Mouse (Mus musculus) megakaryocyte, embryonic 14.5 days (primary cell): Measurements from ENCODE around the gene Ccr10.

Experiments used
- FLI1 ChIP-seq: IDR thresholded peaks from 2 replicates; pipeline ENCODE4 v1.6.1; 2012; ENCODE audit warnings: low read length, inconsistent platforms, mixed read lengths
- GATA1 ChIP-seq: IDR thresholded peaks from 3 replicates; pipeline ENCODE4 v1.6.1; 2012; ENCODE audit warnings: mixed read lengths, low read length, inconsistent platforms, borderline replicate concordance

GRCm38 (mm10) chr11:101172434-101172815, 2.8 kb downstream of the Ccr10 start:
- TF ChIP-seq GATA1 (no peak), FLI1 (no peak)
